Mouse (Mus musculus) heart, postnatal 0 days (tissue): Measurements from ENCODE around the gene Klhl18. TPM values are rescaled to one million over a fixed set of nuclear protein-coding genes. Genes with fewer than 3 reads are reported as not detected.
A peak's percentile ranks its signal among the peaks of the same experiment; 100 is the strongest.

Experiments used
- ATAC-seq: fragments of 200-750 bp; cut with Nextera tagmentation; 2 replicates; pipeline ENCODE4 v1.8.0; 2017; ENCODE audit warnings: low read depth, moderate number of reproducible peaks, moderate library complexity; ENCODE audit not compliant: insufficient read depth
- DNase-seq: peaks from one replicate; pipeline ENCODE4 v3.0.0-alpha.2; 2016; ENCODE audit warnings: low spot score
- H3K27ac ChIP-seq: fragments of 300-500 bp; sonication (generic); 2 replicates; pipeline ENCODE4 v1.5.1; 2014; ENCODE audit warnings: low read depth, mild to moderate bottlenecking
- H3K27me3 ChIP-seq: fragments of 300-500 bp; sonication (generic); 2 replicates; pipeline ENCODE4 v1.6.1; 2014; ENCODE audit warnings: low read length, mixed read lengths; ENCODE audit not compliant: control insufficient read depth, insufficient read depth
- H3K36me3 ChIP-seq: fragments of 300-500 bp; sonication (generic); replicated peaks from 2 replicates; pipeline ENCODE4 v1.6.1; 2014; ENCODE audit warnings: low read length, mixed read lengths; ENCODE audit not compliant: control insufficient read depth, insufficient read depth
- H3K4me1 ChIP-seq: fragments of 300-500 bp; sonication (generic); 2 replicates; pipeline ENCODE4 v1.6.1; 2014; ENCODE audit warnings: antibody characterized with exemption; ENCODE audit not compliant: control insufficient read depth, insufficient read depth
- H3K4me2 ChIP-seq: fragments of 300-500 bp; sonication (generic); 2 replicates; pipeline ENCODE4 v1.6.1; 2014; ENCODE audit warnings: low read depth, mild to moderate bottlenecking, low read length, moderate library complexity
- H3K4me3 ChIP-seq: fragments of 300-500 bp; sonication (generic); 2 replicates; pipeline ENCODE4 v1.5.1; 2014; ENCODE audit warnings: low read depth, low read length
- H3K9ac ChIP-seq: fragments of 300-500 bp; sonication (generic); replicated peaks from 2 replicates; pipeline ENCODE4 v1.6.1; 2014; ENCODE audit warnings: low read depth, low read length, mixed read lengths
- H3K9me3 ChIP-seq: fragments of 300-500 bp; sonication (generic); replicated peaks from 2 replicates; pipeline ENCODE4 v1.6.1; 2016; ENCODE audit warnings: low read length; ENCODE audit not compliant: control insufficient read depth
- CTCF ChIP-seq: IDR thresholded peaks from 2 replicates; pipeline ENCODE4 v1.5.1; 2016; ENCODE audit warnings: antibody characterized with exemption, control low read depth, low read depth
- EP300 ChIP-seq: IDR thresholded peaks from 2 replicates; pipeline ENCODE4 v1.6.1; 2016; ENCODE audit warnings: antibody characterized with exemption, low read depth
- WGBS: fragments of 180-500 bp; shearing (Covaris S2); extraction: QIAGEN DNeasy Blood & Tissue Kit; methylation state at CpG from one replicate; pipeline ENCODE4 v1.1.7; 2014; 5-methylcytosine and 5-hydroxymethylcytosine counted together
- polyA plus RNA-seq: library from polyadenylated mRNA; unstranded; fragments of >200 nt; fragmentation: Nextera tagmentation; extraction: Ambion mirVana; gene quantifications from 2 replicates; pipeline ENCODE4 v1.2.1, GENCODE M21; 2015
- total RNA-seq: library from RNA; depleted of rRNA; stranded (reverse); fragments of >200 nt; gene quantifications from 2 replicates; pipeline ENCODE4 v1.2.3, GENCODE M21; 2014; ENCODE audit warnings: low replicate concordance

The Klhl18 gene
- total and polyA plus RNA-seq, 2 experiments from 2014 or later = 4.3 to 6.6 TPM

GRCm38 (mm10) chr9:110460884-110461815, 15.3 kb downstream of the Klhl18 start:
- TF ChIP-seq CTCF = no peak
- no peak for TF ChIP-seq EP300
- H3K4me1 ChIP-seq = no peaks in the 10 kb centered on the region
- H3K4me3 ChIP-seq = no peak overlapping the region
- no peaks in the 10 kb centered on the region for H3K27me3 ChIP-seq
- WGBS = 72% methylated on average over 18 of the region's 18 CpGs
- ATAC-seq (no peak), DNase-seq (no peak)
- no peak overlapping the region for H3K27ac ChIP-seq
- H3K36me3 ChIP-seq = no peaks in the 10 kb centered on the region
- H3K4me2 ChIP-seq = no peak overlapping the region
- H3K9ac ChIP-seq = no peak overlapping the region
- no peaks in the 10 kb centered on the region for H3K9me3 ChIP-seq

DNA sequence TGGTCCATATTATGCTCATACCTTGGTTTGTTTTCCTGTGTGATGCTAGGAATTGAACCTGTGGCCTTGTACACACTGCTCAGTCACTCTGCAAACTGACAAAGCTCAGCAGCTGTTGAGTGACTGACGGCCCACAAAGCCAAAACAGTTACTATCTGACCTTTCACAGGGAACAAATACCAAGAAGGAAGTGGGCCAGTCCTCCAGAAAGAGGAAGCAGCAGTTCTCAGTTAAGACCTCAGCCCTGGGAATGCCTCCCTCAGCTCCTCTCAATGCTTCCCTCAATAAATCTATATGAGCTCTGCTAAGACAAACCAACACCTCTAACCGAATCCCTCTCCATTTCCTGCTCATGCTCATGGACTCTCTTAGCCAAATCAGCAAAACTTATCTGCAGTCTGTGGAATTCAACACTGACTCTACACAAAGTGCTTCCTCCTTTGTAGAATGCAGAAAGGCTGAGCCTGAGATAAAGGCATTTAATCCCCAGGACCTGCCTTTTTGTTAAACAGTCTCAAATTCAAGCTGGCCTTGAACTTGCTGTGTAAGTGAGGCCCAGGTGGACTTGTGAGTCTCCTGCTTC, 17.3 kb downstream of the Klhl18 start:
- TF ChIP-seq EP300 (no peak), CTCF (no peak)
- 27% methylated on average over 2 of the region's 2 CpGs for WGBS

DNA sequence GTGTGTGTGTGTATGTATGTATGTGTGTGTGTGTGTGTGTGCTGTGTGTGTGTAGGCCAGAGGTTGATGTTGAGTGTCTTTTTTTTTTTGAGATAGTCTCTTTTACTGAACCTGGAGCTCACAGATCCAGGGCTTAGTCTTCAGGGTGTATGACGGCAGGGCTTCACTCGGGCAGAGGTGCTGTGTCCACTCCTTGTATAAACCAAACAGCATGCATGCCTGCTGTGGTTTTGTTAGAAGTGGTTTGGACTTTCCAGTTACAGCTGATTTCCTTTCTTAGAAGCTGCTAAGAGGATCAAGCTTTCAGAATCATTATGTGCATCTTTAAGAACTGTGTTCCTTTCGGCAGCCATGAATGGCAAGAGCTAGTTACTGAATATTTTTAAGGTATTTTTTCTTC, 18.6 kb downstream of the Klhl18 start:
- no peak overlapping the region for H3K4me3 ChIP-seq
- no peak overlapping the region for H3K9ac ChIP-seq
- H3K9me3 ChIP-seq = no peaks in the 10 kb centered on the region
- no peaks in the 10 kb centered on the region for H3K27me3 ChIP-seq
- no peak for DNase-seq
- no peak for ATAC-seq
- H3K27ac ChIP-seq = no peak overlapping the region
- TF ChIP-seq CTCF (no peak), EP300 (no peak)
- H3K4me2 ChIP-seq = no peak overlapping the region
- H3K36me3 ChIP-seq = peaks cover 7% of the 10 kb centered on the region
- H3K4me1 ChIP-seq = no peaks in the 10 kb centered on the region
- 85% methylated on average over 3 of the region's 3 CpGs for WGBS

More for the DNA sequence above, 17.3 kb downstream of the Klhl18 start:
- no peak overlapping the region for H3K4me3 ChIP-seq
- H3K9ac ChIP-seq = no peak overlapping the region
- H3K4me1 ChIP-seq = no peaks in the 10 kb centered on the region
- H3K27ac ChIP-seq = peak overlapping the region; percentile 14
- DNase-seq = no peak
- no peak overlapping the region for H3K4me2 ChIP-seq
- ATAC-seq = 0 out of 2 replicates have a peak, but pooled peaks have one; percentile 17
- no peaks in the 10 kb centered on the region for H3K9me3 ChIP-seq
- no peaks in the 10 kb centered on the region for H3K27me3 ChIP-seq
- H3K36me3 ChIP-seq = peaks cover 7% of the 10 kb centered on the region; the same call in 1 of the 2 replicates

DNA sequence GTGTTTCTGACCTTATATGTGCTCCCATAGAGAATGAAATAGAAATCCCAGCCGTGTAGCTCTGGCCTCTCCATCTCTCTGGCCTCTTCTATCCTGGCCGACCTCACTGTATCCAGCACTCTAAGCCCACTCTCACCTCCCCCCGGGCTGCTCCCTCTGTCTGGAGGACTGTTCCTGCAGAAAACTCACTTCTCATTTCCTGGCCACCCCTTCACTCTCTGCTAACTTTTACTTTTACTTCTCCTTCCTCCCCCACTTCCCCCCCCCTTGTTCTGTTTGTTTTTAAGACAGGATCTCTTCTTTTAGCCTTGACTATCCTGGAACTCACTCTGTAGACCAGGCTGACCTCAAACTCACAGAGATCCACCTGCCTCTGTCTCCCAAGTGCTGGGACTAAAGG, 24.0 kb downstream of the Klhl18 start:
- no peak for DNase-seq
- H3K36me3 ChIP-seq = peaks cover 16% of the 10 kb centered on the region
- ATAC-seq = no peak
- WGBS = 57% methylated on average over 3 of the region's 3 CpGs
- no peaks in the 10 kb centered on the region for H3K4me1 ChIP-seq
- H3K4me3 ChIP-seq = no peak overlapping the region
- H3K4me2 ChIP-seq = no peak overlapping the region
- no peak overlapping the region for H3K9ac ChIP-seq
- no peaks in the 10 kb centered on the region for H3K9me3 ChIP-seq
- TF ChIP-seq CTCF = no peak
- no peak for TF ChIP-seq EP300
- H3K27ac ChIP-seq = no peak overlapping the region
- no peaks in the 10 kb centered on the region for H3K27me3 ChIP-seq

DNA sequence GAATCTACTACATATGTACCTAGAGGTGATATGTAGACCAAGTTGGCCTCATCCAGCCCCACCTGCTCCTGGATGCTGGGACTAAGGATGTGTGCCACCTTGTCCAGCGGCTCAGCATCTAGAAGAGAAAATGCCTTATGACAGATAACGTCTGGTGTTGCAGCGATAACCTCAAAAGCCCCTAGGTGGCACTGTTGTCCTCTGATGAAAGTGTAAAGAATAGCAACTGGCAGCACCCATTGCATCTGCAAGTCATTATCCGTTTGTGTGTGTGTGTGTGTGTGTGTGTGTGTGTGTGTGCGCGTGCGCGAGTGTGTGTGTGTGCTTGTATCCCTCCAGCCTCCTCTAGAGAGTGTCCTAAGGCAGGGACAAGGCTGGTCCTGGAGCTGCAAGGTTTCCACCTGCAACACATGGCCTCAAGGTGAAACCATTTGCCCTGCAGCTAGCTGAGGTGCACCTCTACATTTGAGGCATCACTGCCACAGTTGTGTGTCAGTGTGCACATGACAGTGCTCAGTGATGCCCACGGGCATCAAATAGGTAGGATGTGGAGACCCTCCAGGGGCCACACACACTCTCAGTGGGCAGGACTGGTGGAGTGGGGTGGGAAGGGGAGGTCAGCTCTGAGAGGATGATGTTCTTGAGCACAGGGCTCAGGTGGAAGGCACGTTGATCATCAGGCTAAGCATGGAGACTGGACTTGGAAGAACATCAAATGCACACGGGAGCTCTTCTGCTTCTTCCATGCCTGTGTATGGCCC, 27.5 kb downstream of the Klhl18 start:
- Histone ChIP-seq H3K27ac (no peak overlapping the region), H3K9ac (no peak overlapping the region), H3K36me3 (peaks cover 9% of the 10 kb centered on the region; the same call in 1 of the 2 replicates), H3K4me2 (no peak overlapping the region), H3K4me3 (no peak overlapping the region), H3K27me3 (no peaks in the 10 kb centered on the region), H3K4me1 (no peaks in the 10 kb centered on the region), H3K9me3 (no peaks in the 10 kb centered on the region)
- TF ChIP-seq EP300 = no peak
- peak; percentile 82 for TF ChIP-seq CTCF
- DNase-seq (peak; percentile 76), ATAC-seq (peak; percentile 83)
- 23% methylated on average over 11 of the region's 11 CpGs for WGBS
